Mouse (Mus musculus) cerebellum, adult 9-11 months (tissue): ENCODE measurements around the gene Tmem63a.
A peak's percentile ranks its signal among the peaks of the same experiment; 100 is the strongest.
"Not testable (repeated sequence)": the region's sequence is repeated elsewhere in the genome, so short reads cannot be mapped to it uniquely, and the experiment has no call there.

Source experiments
- DNase-seq: peaks from one replicate; pipeline ENCODE4 v3.0.0; 2022

Gene Tmem63a

GRCm38 (mm10) chr1:180966542-180966941 lies 24.4 kb downstream of the Tmem63a start:
- no peak for DNase-seq

- DNase-seq, result no peak
These were observed 25.1 kb downstream of the Tmem63a start for GRCm38 (mm10) chr1:180967261-180967660.

GRCm38 (mm10) chr1:180972941-180973340 lies 30.8 kb downstream of the Tmem63a start:
- peak; percentile 24 for DNase-seq

GRCm38 (mm10) chr1:180974126-180974746 lies 32.1 kb downstream of the Tmem63a start:
- DNase-seq, result no peak

- no peak for DNase-seq
These were observed 34.1 kb downstream of the Tmem63a start for GRCm38 (mm10) chr1:180976110-180976679.

- no peak for DNase-seq
These were observed 37.5 kb downstream of the Tmem63a start for GRCm38 (mm10) chr1:180979484-180980251.

GRCm38 (mm10) chr1:180980464-180980863 lies 38.3 kb downstream of the Tmem63a start:
- no peak for DNase-seq

GRCm38 (mm10) chr1:180981298-180982046 lies 39.3 kb downstream of the Tmem63a start:
- not testable (repeated sequence) for DNase-seq

- DNase-seq, result no peak
These were observed 44.6 kb downstream of the Tmem63a start for GRCm38 (mm10) chr1:180986701-180987100.

GRCm38 (mm10) chr1:180987759-180988158 lies 45.6 kb downstream of the Tmem63a start:
- DNase-seq, result peak; percentile 61

- DNase-seq, result no peak
These were observed 48.5 kb downstream of the Tmem63a start for GRCm38 (mm10) chr1:180990671-180991070.

- no peak for DNase-seq
These were observed 50.0 kb downstream of the Tmem63a start for GRCm38 (mm10) chr1:180992142-180992541.

- DNase-seq, result no peak
These were observed 58.5 kb downstream of the Tmem63a start for GRCm38 (mm10) chr1:181000501-181001092.

- no peak for DNase-seq
These were observed 59.1 kb downstream of the Tmem63a start for GRCm38 (mm10) chr1:181001217-181001616.

- DNase-seq, result no peak
These were observed 59.5 kb downstream of the Tmem63a start for GRCm38 (mm10) chr1:181001621-181002020.

GRCm38 (mm10) chr1:181003790-181004189 lies 61.6 kb downstream of the Tmem63a start:
- no peak for DNase-seq

GRCm38 (mm10) chr1:181005331-181005730 lies 63.2 kb downstream of the Tmem63a start:
- DNase-seq, result no peak

GRCm38 (mm10) chr1:181007831-181008230 lies 65.7 kb downstream of the Tmem63a start:
- no peak for DNase-seq

- DNase-seq, result no peak
These were observed 66.1 kb downstream of the Tmem63a start for GRCm38 (mm10) chr1:181008266-181008665.

GRCm38 (mm10) chr1:181009011-181009590 lies 67.0 kb downstream of the Tmem63a start:
- DNase-seq, result no peak

GRCm38 (mm10) chr1:181009754-181010153 lies 67.6 kb downstream of the Tmem63a start:
- peak; percentile 77 for DNase-seq

GRCm38 (mm10) chr1:181010171-181010932 lies 68.2 kb downstream of the Tmem63a start:
- no peak for DNase-seq
